Mouse (Mus musculus): ENCODE data around the gene Prps2. TPM values are rescaled to one million over a fixed set of nuclear protein-coding genes. Genes with fewer than 3 reads are reported as not detected.
"Not testable (repeated sequence)": the region's sequence is repeated elsewhere in the genome, so short reads cannot be mapped to it uniquely, and the experiment has no call there.

The Prps2 gene
- polyA plus RNA-seq (2012; rRNA removed), result 16.9 and 18.9 TPM in 2 replicates

DNA sequence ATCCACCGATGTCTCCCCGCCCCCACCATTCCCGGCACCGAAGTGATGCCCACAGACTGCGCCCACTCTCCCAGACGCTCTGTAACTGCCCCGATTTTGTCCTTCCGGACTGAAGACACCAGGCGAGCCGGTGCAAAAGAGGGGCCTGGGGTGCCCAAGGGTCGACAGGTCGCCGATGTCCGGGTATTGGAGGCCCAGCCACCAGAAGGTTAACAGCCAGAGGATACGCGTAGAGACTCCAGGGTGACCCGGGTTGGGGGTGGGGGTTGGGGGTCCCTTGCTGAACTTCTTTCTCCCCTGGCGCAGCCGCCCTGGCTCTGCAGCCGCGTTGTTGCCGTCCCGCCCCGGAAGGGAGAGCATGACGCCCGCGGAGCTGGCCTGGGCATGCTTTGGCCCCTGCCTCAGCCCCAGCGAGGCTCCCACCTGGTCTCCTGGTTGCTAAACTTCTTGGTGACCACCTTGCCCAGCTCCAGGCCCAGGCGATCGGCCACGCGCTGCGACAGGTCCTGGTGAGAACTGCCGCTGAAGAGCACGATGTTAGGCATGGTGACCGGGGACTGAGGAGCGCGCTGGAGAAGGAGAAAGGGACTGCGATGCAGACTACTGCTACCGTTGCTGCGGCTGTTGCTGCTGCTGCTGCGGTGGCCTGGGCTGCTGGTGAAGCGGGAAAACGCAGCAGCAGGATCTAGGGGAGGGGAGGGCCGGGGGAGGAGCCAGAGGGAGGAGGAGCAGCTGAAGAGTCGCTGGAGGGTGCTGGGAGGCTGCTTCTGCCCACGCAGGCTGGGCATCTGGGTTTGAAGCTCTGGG is at the start of gene Prps2:
Gene Prps2 (minus strand): TSS at position 703 of the 807 bp plus-strand sequence.
- peak in 1 of 2 experiments; percentile 38 for DNase-seq (ENCODE audit: extremely low spot score in 1 of 2, low spot score in 1 of 2)

DNA sequence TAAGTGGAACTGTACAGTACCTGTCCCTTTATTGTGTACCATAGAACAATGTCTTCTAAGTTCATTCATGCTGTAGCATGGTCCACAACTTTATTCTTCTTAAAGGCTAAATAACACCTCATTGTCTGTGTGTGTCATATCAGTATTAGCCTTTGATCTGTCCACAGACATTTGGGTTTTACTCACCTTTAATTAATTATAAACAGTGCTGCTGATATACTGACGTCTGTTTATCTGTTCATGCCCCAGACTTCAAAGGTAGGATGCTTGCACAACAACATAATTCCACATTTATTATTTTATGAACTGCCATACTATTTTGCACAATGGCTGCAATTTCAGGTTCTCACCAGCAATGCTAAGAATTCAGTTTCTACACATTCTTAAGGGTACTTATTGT is 35.1 kb upstream of the Prps2 start:
- no peak for DNase-seq (ENCODE audit: extremely low spot score in 1 of 2, low spot score in 1 of 2)

DNA sequence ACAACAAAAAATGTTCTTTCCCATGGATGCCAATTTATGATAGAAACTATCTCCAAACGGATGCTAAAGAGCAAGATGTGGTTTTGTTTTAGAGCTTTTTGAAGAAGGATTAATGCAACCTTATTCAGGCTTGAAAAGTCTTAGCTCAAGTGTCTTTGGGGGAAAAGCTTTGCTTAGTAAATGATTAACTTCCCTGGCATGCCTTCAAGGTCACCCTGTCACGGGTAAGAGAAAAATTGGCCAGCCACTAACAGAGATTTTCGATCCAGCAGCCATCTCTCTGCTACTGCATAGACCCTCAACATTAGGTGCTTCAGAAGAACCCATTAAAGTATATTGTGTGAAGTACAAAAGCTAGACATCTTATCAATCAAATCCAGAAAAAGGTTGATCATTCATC is 12.4 kb upstream of the Prps2 start:
- no peak for DNase-seq (ENCODE audit: extremely low spot score in 1 of 2, low spot score in 1 of 2)

DNA sequence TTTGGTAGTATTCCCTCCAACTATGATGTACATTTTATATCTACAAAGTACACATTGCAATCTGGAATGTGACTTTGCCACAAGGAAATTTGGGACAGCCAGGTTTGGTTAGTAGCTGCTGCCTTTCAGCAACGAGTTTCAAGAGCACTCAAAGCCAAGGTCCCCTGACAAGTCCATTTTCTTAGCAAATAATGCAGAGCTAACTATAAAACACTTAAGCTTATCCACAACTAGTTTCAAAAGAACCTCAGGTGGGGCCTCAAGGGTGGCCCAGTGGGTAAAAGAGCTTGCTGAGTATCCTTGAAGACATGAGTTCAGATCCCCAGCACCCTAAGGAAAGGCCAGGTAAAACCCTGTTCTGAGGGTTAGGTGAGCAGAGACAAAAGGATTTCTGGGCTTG is 4.1 kb upstream of the Prps2 start:
- DNase-seq (ENCODE audit: extremely low spot score in 1 of 2, low spot score in 1 of 2), result no peak

DNA sequence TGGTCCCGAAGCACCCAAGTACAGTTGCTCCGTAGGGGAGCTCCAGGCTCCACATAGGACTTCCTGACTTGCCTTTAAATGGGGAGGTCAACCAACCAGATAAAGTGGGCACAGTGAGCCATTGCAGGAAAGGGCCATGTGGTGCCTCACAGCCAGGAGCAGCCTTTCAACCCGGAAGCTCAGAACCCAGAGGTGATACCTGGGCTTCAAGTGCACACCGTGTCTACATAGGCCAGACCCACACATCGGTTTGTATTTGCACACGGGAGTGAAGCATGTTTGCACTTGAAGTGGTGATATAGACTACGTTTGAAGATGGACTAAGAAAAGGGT is 271 bp upstream of the Prps2 start:
- DNase-seq (ENCODE audit: extremely low spot score in 1 of 2, low spot score in 1 of 2), result peak in 1 of 2 experiments; percentile 4

DNA sequence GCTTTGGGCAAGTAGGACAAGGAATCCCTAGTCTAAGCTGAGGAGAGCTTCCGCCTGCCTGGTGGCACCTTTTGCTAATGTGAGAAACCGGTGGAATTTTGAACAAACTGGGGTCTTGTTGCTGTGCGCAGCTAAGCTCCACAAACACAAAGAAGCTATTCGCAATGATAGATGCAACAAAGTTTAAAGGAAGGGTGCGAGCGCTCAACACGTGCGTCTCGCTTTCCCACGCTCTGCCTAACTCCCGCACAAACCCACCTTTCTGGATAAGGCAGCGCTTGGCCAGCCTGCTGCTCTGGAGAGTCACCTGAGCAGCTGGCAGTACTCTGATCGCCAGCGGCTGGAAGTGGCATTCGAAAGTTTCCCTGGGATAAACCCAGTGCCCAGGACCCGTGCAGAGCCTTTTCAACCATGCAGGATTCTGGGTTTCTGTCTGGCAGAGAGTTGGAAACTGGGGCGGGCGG is 934 bp downstream of the Prps2 start:
- DNase-seq (ENCODE audit: extremely low spot score in 1 of 2, low spot score in 1 of 2), result peak in 1 of 2 experiments; percentile 34

DNA sequence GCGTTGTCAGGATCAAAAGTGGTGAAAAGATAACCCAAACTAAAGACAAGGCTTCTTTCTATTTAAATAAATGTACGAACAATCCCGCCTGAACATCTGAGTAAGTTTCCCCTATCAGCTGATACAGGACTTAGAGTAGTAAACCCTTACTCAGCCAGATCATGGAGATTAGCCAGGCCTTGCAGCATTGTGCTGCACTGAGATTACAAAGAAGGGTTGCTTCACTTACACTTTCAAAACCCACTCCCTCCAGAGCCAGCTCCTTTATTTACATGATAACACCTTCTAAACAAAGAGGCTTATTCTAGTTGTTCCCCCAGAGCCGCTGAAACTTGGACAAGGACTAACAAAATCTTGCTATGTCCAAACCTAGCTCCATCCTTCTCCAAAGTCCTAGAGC is 2.5 kb downstream of the Prps2 start:
- no peak for DNase-seq (ENCODE audit: extremely low spot score in 1 of 2, low spot score in 1 of 2)

DNA sequence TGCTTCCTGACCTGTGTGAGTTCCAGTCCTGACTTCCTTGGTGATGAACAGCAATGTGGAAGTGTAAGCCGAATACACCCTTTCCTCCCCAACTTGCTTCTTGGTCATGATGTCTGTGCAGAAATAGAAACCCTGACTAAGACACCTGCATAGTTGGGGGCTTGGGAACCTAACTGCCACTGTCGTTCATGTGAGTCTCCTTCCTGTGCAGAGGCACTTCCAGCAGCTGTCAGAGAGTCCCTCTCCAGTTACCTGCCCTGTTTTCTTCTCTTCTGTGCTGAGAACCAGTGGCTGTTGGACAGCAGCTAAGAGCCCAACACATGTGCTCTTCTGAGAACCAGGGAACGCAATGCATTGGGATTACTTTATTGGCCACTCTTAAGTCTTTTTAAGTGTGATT is 21.3 kb downstream of the Prps2 start:
- DNase-seq (ENCODE audit: extremely low spot score in 1 of 2, low spot score in 1 of 2), result not testable (repeated sequence)

DNA sequence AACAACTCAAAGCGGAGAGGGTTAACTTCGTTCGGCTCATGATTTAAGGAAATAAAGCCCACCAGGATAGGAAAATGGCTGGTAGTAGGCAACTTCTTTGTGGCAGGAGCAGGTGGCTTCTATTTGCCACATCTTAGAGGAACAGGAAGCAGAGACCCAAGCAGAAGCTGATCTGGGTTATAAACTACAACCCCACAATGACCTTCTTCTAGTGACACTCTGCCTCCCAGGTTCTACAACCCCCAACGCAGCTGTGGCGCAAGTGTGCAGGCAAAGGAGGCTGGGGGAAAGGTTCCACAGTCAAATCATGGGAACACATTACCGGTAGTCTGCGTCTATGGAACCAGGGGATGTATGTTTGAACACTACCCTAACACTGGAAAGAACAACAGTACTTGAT is 22.8 kb downstream of the Prps2 start:
- no peak for DNase-seq (ENCODE audit: extremely low spot score in 1 of 2, low spot score in 1 of 2)

DNA sequence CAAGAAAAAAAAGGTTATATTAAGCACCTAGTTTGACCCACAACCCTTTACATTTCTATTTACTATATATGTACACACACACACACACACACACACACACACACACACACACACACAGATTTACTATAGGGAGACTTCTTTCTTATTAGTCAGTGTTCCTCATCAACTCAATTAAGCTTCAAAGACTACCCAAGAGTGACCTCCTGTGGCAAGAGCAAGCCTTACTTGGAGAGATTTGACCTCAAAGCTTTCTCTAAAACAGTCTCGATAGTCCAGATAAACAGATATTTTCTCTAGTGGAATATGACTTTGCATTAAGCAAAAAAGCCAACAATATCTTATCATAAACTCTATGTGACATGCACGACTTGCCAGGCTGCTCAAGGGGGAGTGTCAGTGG is 25.1 kb downstream of the Prps2 start:
- peak in 1 of 2 experiments; percentile 15 for DNase-seq (ENCODE audit: extremely low spot score in 1 of 2, low spot score in 1 of 2)

DNA sequence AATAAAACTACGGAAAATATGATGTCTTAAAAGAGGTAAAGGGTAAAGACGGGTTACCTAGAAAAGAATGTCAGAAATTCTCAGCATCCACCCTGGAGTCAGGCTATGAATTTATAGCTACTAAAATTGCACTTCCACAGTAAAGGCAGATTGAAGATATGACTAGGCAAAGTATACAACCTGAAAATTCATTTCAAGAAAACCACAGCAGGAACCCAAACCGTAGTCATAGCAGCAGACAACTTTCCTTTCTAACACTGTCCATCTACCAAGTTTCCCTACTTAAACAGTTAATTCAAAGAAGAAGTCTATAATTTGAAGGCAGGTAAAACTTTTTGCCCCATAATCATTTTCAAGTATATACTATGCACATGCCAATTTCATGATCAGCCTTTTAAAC is 26.6 kb downstream of the Prps2 start:
- no peak for DNase-seq (ENCODE audit: extremely low spot score in 1 of 2, low spot score in 1 of 2)

DNA sequence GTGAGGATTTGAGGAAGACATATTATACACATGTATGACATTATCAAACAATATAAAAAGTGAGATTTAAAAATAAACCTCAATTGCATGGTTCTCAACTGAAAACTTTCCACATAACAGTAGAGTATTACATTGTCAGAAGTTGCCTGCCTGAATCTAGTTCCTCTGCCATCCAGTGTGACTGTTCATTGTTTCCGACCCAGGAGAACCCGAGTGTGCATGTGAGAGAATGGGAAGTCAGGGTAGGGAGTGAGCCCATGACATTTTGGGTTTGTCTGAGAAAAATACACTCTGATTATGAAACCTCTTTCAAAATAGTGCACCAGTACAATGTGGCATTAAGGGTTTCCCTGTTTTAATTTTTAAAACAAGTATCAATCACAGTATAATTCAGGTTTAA is 28.9 kb downstream of the Prps2 start:
- DNase-seq (ENCODE audit: extremely low spot score in 1 of 2, low spot score in 1 of 2), result no peak

DNA sequence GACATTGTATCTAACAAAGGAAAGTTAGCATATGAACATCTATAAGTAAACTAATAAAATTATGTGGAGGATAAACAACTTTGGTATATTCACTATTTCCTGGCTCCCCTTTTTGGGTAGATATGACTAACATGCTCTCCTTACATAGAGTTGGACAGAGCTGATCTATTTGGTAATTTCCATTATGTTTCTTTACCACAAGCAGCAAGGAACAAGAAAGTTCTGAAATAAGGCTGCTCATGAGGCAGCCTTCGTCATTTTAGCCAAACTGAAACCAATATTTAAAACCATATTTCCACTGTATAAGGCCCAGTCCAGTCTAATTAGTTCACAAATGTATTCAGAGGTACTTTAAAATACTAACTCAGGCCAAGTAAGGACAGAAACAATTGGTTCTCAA is 36.1 kb downstream of the Prps2 start:
- no peak for DNase-seq (ENCODE audit: extremely low spot score in 1 of 2, low spot score in 1 of 2)

DNA sequence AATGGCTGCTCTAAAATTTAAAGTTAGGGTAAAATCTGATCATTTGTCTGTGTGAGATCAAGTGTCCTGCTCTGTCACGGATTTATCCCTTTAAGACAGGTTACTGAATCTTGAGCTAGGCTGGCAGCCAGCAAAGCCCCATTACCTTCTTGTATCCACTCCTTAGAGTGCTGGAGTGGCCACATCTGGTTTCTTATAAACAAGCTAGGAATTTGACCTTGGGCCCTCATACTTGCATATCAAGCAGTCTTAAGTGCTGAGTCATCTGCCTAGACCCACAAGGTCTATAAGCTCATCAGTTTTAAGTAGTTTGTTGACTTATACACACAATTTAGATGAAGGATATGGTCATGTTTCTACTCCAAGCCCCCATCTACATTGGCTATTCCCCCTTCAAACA is 38.2 kb downstream of the Prps2 start:
- no peak for DNase-seq (ENCODE audit: extremely low spot score in 1 of 2, low spot score in 1 of 2)

DNA sequence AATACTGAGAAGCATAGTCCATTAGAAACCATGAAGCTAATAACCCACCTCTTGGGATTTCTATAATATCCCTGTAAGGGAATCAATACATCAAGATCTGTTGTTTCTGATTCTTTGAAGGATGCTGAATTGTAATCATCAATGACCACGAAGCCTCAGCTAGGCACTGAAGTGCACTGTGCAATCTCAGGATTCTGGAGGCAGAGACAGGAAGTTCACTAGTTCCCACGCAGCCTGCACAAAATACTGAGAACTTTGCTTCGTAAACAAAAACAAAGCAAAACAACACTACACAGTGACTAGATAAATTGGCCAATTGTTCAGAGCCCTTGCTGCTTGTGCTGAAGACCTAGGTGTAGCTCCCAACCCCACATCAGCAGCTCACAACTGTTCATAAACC is 40.7 kb downstream of the Prps2 start:
- no peak for DNase-seq (ENCODE audit: extremely low spot score in 1 of 2, low spot score in 1 of 2)

DNA sequence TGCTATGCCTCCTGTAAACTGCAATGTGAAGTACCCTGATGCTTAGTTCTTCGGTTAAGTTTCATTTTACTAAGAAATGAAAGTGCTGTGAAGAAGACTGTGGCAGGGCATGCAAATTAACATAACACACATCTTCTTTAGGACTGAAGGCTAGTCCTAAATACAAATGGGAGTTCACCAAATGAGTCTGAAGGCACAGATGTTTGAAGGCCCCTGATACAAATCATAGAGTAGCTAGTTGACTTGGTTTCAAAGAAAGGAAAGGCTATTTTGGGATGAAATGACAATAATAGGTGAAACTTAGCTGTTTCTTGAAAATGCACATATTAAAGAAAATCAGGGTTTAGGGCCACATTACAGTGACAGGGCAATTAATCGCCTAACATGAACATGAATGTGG is 42.4 kb downstream of the Prps2 start:
- DNase-seq (ENCODE audit: extremely low spot score in 1 of 2, low spot score in 1 of 2), result no peak

DNA sequence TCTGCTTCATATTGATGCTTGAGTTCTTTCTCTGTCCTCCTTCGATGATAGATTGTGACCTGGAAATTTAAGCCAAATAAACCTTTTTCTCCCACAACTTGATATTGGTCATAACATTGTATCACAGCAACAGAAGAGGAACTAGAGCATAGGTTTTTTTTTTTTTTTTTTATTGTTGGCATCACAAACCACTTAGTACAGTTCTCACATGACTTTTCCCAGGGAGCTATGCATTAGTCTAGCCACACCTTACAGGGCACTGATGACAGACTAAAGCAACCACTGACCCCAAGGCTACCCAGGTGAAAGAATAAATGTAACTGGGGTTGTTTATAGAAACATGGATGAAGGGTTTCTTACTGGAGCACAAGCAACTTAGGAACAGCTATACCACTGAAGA is 44.6 kb downstream of the Prps2 start:
- DNase-seq (ENCODE audit: extremely low spot score in 1 of 2, low spot score in 1 of 2), result no peak

DNA sequence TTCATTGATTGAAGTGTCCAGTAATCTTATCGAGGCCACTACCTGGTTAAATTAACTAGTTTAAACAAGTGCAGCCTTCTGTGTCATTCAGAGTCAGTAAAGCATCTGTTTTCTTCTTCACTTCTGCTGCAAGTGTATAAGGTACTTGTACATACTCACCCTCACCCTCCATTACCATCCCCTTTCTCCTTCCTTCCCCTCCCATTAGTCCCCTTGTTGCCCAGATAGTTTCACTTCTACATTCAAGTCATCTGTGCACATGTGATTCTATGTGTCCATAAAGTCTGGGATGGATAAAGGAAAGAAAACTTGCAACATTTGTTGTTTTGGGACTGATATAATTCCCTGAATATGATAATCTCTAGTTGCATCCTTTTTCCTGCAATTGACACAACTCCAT is 48.0 kb downstream of the Prps2 start:
- DNase-seq (ENCODE audit: extremely low spot score in 1 of 2, low spot score in 1 of 2), result no peak

DNA sequence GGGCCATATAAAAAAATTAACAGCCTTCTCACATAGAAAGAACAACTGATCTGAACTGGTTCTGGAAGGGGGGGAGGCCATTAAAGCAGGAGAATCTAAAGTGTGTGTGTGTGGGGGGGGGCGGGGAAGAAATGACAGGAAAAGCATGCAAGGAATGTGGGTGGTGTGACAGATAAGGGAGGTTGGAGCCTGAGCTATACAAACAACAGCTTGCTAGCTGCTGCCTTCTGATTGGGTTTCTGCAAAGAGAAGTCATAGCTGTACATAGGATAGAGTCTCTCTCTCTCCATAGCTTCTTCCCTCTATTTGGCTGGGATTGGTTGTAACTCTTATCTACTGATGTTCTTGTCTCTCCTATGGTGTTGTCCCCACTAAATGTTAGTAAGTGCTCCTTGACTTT is 49.9 kb downstream of the Prps2 start:
- no peak for DNase-seq (ENCODE audit: extremely low spot score in 1 of 2, low spot score in 1 of 2)

DNA sequence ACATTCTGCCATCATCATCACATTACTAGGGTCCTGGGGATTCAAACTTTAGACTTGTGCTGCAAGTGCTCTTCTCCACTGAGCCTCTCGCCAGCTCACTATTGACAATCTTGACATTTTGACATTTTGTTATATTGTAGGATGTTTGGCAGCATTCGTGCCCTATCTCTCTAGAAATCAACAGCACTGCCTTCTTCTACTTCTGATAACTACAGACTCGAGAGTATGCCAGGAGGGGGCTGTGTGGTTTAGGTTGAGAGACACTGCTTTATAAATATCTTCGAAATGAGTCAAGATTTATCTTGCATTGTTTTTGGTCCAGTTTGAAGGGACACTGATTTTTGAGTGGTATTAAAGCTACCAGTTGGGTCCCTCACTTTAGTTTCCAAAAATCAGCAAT is 51.6 kb downstream of the Prps2 start:
- no peak for DNase-seq (ENCODE audit: extremely low spot score in 1 of 2, low spot score in 1 of 2)

DNA sequence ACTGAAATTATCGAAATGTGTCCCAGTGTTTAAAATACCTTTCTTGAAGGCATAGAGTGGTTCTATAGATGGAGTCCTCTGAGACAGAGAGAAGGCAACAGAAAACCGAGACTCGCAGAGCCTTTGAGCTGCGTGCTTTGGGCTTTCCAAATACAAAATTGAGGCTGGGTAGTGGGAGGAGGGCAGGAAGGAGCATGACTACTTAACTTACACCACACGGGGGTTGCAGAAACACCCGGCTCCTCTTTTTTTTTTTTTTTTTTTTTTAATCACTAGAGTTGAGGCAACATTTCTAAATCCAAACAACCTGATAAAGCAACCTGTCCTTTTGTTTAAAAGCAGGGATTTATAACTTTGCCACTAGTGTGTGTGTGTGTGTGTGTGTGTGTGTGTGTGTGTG is 52.1 kb downstream of the Prps2 start, which contains the start of gene Tlr7:
Gene Tlr7 (minus strand): TSS at position 160 of the 400 bp plus-strand sequence.
- no peak for DNase-seq (ENCODE audit: extremely low spot score in 1 of 2, low spot score in 1 of 2)

DNA sequence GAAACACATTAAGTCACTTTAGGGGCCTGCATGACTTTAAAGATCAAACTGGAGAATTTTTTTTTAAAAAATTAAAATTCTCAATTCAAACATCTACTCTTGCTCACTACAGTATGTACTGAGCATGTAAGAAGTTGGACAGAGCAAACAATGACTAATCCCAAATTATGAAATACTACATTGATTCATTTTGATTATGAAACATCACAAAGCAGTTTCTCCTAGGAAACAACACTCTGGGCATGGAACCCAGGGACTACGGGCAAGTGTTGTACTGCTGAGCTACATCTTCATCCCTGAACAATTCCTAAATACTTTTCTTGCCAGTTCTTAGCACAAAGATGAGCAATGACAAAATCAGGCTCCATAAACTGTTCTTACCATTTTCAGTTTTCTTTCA is 52.9 kb downstream of the Prps2 start:
- DNase-seq (ENCODE audit: extremely low spot score in 1 of 2, low spot score in 1 of 2), result peak in 1 of 2 experiments; percentile 13

DNA sequence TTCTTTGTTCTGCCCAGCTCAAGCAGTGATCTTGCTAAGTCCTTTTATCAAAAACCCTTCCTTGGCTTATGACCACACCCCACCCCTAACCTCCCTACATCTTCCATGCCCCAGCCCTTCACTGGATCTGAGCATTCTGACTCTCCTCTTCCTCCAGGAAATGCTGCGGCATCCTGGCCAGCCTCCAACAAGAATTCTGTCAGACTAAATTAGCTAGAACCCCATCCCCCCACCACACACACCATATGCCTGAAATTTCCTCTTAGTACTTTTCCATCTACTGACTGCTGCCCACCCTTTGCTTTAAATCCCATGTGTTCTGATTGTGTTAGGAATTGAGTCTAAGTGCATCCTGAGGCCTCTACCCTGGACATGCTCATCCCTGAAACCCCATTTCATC is 53.5 kb downstream of the Prps2 start:
- peak in 1 of 2 experiments; percentile 27 for DNase-seq (ENCODE audit: extremely low spot score in 1 of 2, low spot score in 1 of 2)

Data from frontal cortex, adult 2 months (tissue).